Mouse (Mus musculus): ENCODE results near the gene Mob1a. TPM values are rescaled to one million over a fixed set of nuclear protein-coding genes. Genes with fewer than 3 reads are reported as not detected.

Gene Mob1a
- total and polyA plus RNA-seq, 3 experiments = 57.0 to 120 (median 74.7) TPM

DNA sequence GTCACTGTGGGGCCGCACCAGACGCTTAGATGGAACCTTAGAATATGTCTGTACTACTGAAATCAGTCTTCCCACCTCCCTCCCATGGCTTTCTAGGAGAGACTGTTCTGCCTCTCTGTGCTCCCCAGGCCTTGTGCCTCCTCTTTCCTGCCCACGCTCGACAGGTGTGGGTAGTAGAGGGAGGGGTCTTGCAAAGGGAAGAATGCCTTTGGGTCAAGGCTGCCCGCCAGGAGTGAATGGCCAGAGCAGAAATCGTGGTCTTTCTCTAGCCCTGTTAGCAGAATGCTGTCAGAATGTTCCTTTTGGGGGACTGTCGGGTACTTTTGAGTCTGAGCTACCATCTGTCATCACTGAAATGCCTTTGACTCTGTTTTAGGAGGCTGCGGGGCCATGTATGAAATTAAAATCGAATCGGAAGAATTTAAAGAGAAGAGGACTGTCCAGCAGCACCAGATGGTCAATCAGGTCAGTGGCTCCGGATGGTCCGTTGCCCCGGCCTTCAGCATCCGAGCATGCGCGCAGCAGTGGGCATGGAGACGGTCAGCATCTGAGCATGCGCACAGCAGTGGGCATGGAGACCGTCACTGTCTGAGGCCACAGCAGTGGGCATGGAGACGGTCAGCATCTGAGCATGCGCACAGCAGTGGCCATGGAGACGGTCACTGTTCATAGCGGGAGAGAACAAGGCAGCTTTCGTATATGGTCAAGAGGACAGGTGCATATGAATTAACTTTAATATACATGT is 27.0 kb downstream of the Mob1a start:
- peaks cover 16% of the 10 kb centered on the region for H3K79me2 ChIP-seq (ENCODE audit: control insufficient read depth, insufficient read depth, low read length, poor library complexity)
- H3K9me3 ChIP-seq (replicated peaks; ENCODE audit: insufficient read depth, low read length) = no peaks in the 10 kb centered on the region
- peak overlapping the region; percentile 53 for H3K9ac ChIP-seq (ENCODE audit: control insufficient read depth, low read depth, low read length, poor library complexity, severe bottlenecking)
- H3K27me3 ChIP-seq (ENCODE audit: control insufficient read depth in 1 of 2, insufficient read depth in 2 of 2, low read length in 2 of 2) = no peaks in the 10 kb centered on the region
- no peak for TF ChIP-seq TCF12 (IDR thresholded peaks at IDR 0.05; ENCODE audit: low read depth, low read length)
- no peak for TF ChIP-seq CHD1 (IDR thresholded peaks at IDR 0.05; ENCODE audit: low read depth, low read length)
- no peak for TF ChIP-seq ZNF384 (IDR thresholded peaks at IDR 0.05; ENCODE audit: low read depth, low read length)
- TF ChIP-seq ZC3H11A (IDR thresholded peaks at IDR 0.05; ENCODE audit: low read depth, low read length) = no peak
- no peak for TF ChIP-seq NELFE (IDR thresholded peaks at IDR 0.05; ENCODE audit: low read depth, low read length)
- TF ChIP-seq ELF1 (IDR thresholded peaks at IDR 0.05; ENCODE audit: low read depth, low read length) = no peak
- TF ChIP-seq GATA1 (IDR thresholded peaks at IDR 0.05; ENCODE audit: low read depth, low read length) = no peak
- peaks cover 7 to 27% of the 10 kb centered on the region in 2 experiments for H3K36me3 ChIP-seq (ENCODE audit: control insufficient read depth in 1 of 2, insufficient read depth in 2 of 2, low read length in 2 of 2)
- peaks cover 13 to 32% of the 10 kb centered on the region in 2 experiments for H3K4me1 ChIP-seq (ENCODE audit: control insufficient read depth in 1 of 2, insufficient read depth in 2 of 2, low read length in 2 of 2)
- DNase-seq (ENCODE audit: low read depth, low spot score) = no peak
- peak overlapping the region; percentile 92 for H3K27ac ChIP-seq (ENCODE audit: control insufficient read depth, low read depth, low read length)
- no peak overlapping the region; a peak in 1 of 4 replicates for H3K4me3 ChIP-seq (ENCODE audit: control insufficient read depth in 1 of 2, insufficient read depth in 1 of 2, low read depth in 2 of 2, low read length in 2 of 2)

DNA sequence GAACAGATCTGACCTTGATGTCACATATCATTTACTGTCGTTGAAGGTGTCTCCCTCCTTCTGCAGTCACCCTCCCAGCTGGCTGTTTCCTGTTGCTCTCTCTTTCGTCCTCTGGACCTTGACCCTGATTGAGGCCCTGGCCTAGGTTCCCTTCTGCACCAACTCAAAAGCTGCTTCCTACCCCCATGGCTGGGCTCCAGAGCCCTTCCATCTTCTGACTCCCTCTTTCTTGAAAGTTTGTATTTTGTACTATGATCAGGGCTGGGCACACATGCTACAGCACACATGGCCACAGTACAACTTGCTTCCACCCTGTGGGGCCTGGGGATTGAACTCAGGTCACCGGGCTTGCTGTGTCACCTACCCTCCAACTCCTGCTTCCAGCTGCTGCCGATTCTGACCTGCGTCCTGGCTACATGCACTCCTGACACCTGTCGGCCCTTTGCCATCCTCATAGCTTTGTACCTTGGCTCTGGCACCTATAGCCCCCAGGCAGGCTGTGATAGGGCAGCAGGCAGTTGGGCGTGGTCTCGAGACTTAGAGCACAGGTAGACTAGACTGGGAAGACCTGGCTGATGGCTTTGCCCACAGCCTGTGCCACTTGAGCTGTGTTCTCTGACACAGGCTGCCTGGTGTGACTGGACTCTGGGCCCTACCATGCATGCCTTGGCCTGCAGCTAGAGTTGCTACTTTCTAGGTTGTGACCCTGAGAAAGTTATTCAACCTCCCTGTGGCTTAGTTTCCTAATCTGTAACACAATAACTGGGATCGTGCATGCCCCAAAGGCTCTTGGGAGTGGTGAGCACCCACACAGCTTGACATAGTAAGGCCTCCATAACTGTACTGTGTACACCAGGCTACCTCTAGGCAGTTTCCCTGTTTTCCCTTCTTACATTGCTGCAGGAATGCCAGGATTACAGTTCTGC is 29.3 kb downstream of the Mob1a start:
- Histone ChIP-seq H3K36me3 (ENCODE audit: control insufficient read depth in 1 of 2, insufficient read depth in 2 of 2, low read length in 2 of 2) (peaks cover 11 to 23% of the 10 kb centered on the region in 2 experiments), H3K27me3 (ENCODE audit: control insufficient read depth in 1 of 2, insufficient read depth in 2 of 2, low read length in 2 of 2) (no peaks in the 10 kb centered on the region), H3K9ac (ENCODE audit: control insufficient read depth, low read depth, low read length, poor library complexity, severe bottlenecking) (no peak overlapping the region), H3K79me2 (ENCODE audit: control insufficient read depth, insufficient read depth, low read length, poor library complexity) (peaks cover 7% of the 10 kb centered on the region), H3K4me1 (ENCODE audit: control insufficient read depth in 1 of 2, insufficient read depth in 2 of 2, low read length in 2 of 2) (peaks cover 12 to 27% of the 10 kb centered on the region in 2 experiments), H3K4me3 (ENCODE audit: control insufficient read depth in 1 of 2, insufficient read depth in 1 of 2, low read depth in 2 of 2, low read length in 2 of 2) (no peak overlapping the region), H3K27ac (ENCODE audit: control insufficient read depth, low read depth, low read length) (no peak overlapping the region), H3K9me3 (replicated peaks; ENCODE audit: insufficient read depth, low read length) (no peaks in the 10 kb centered on the region)
- DNase-seq (ENCODE audit: low read depth, low spot score) = no peak
- TF ChIP-seq MAZ (IDR thresholded peaks at IDR 0.05; ENCODE audit: low read depth, low read length) = no peak
- no peak for TF ChIP-seq SIN3A (IDR thresholded peaks at IDR 0.05; ENCODE audit: low read length)
- no peak for TF ChIP-seq NELFE (IDR thresholded peaks at IDR 0.05; ENCODE audit: low read depth, low read length)
- no peak for TF ChIP-seq ZNF384 (IDR thresholded peaks at IDR 0.05; ENCODE audit: low read depth, low read length)
- TF ChIP-seq ZC3H11A (IDR thresholded peaks at IDR 0.05; ENCODE audit: low read depth, low read length) = no peak
- no peak for TF ChIP-seq ELF1 (IDR thresholded peaks at IDR 0.05; ENCODE audit: low read depth, low read length)
- TF ChIP-seq RCOR1 (IDR thresholded peaks at IDR 0.05; ENCODE audit: low read depth, low read length) = no peak
- TF ChIP-seq E2F4 (IDR thresholded peaks at IDR 0.05; ENCODE audit: borderline replicate concordance, low read depth, low read length) = no peak
- no peak for TF ChIP-seq SMC3 (IDR thresholded peaks at IDR 0.05; ENCODE audit: low read depth, low read length)
- TF ChIP-seq GABPA (IDR thresholded peaks at IDR 0.05; ENCODE audit: low read depth, low read length) = no peak
- no peak for TF ChIP-seq ZMIZ1 (IDR thresholded peaks at IDR 0.05; ENCODE audit: low read depth, low read length)
- no peak for TF ChIP-seq MYC (IDR thresholded peaks at IDR 0.05; ENCODE audit: low read depth, low read length)

Measured in MEL (cell line).